ENCODE assay signal across 10 mouse cellular contexts in genomic region chr1:136626756-136627155, GRCm38 (mm10). TPM values are rescaled to one million over a fixed set of nuclear protein-coding genes. Genes with fewer than 3 reads are reported as not detected.
DNase-seq lines count a peak whose midpoint lies in the region; ATAC-seq and TF ChIP-seq lines count a peak whose summit lies in the region.
"Had no signal": no experiment of that assay in that cellular context is flagged by ENCODE, and none has a peak within 500 bp of the region (broad histone marks: within the 10 kb centered on the region; RNA-seq: fewer than 3 reads in every experiment).

No protein-coding gene starts in this region.

- peaks cover 27% of the 10 kb centered on the region for H3K36me3 ChIP-seq in kidney, embryonic 15.5 days
- peaks cover 17% of the 10 kb centered on the region for H3K36me3 ChIP-seq in kidney, embryonic 16.5 days (ENCODE audit: insufficient read depth, low read length)
- peaks cover 19% of the 10 kb centered on the region for H3K36me3 ChIP-seq in forebrain, embryonic 14.5 days (ENCODE audit: control insufficient read depth, insufficient read depth, low read length)
- peaks cover 30% of the 10 kb centered on the region for H3K36me3 ChIP-seq in midbrain, embryonic 13.5 days

- POLR2A ChIA-PET in Patski (lab: Charles Lee) = no interaction called here

- no peak overlapping the region for H3K27ac ChIP-seq in kidney, embryonic 15.5 days
- no peak overlapping the region for H3K27ac ChIP-seq in kidney, embryonic 16.5 days (ENCODE audit: low read length)
- no peak overlapping the region for H3K27ac ChIP-seq in forebrain, embryonic 14.5 days (ENCODE audit: low read depth, low read length)
- no peak overlapping the region for H3K27ac ChIP-seq in midbrain, embryonic 13.5 days
- H3K27ac ChIP-seq: limb, embryonic 15.5 days had no signal

- CTCF ChIA-PET in Patski (lab: Charles Lee) = interaction anchor here (0.6 kb wide), 1 partner anchor 52 kb away, joined by 3 read pairs; no protein-coding TSS in a partner anchor

- intact Hi-C loops in gastrocnemius, postnatal 14 days (cut with DNase I; ENCODE audit: low total_unique reads) = no loop called here

- in situ Hi-C loops in Patski (cut with MboI; ENCODE audit: low pct_unique_long_range_greater_than_20kb) = loop anchor here (5.0 kb wide), 1 partner anchor 61 kb away; no protein-coding TSS in a partner anchor

- H3K4me1 ChIP-seq in kidney, embryonic 15.5 days = peaks cover 34% of the 10 kb centered on the region
- peaks cover 31% of the 10 kb centered on the region for H3K4me1 ChIP-seq in kidney, embryonic 16.5 days (ENCODE audit: insufficient read depth, low read length)
- H3K4me1 ChIP-seq in forebrain, embryonic 14.5 days (ENCODE audit: control insufficient read depth, insufficient read depth, low read length) = peaks cover 29% of the 10 kb centered on the region
- H3K4me1 ChIP-seq in midbrain, embryonic 13.5 days (replicated peaks) = peaks cover 46% of the 10 kb centered on the region

- no peak overlapping the region for H3K9ac ChIP-seq in kidney, embryonic 15.5 days
- no peak overlapping the region for H3K9ac ChIP-seq in kidney, embryonic 16.5 days (replicated peaks; ENCODE audit: low read length)
- no peak overlapping the region for H3K9ac ChIP-seq in forebrain, embryonic 14.5 days (ENCODE audit: low read length)
- H3K9ac ChIP-seq in midbrain, embryonic 13.5 days (replicated peaks) = no peak overlapping the region
- H3K9ac ChIP-seq: limb, embryonic 15.5 days had no signal

- DNase-seq in Patski (ENCODE audit: low read depth, low spot score) = no peak
- no peak for DNase-seq in forebrain, embryonic 14.5 days (ENCODE audit: low spot score)
- no peak for DNase-seq in gastrocnemius, postnatal 14 days
- no peak for DNase-seq in ovary, postnatal 10 days (ENCODE audit: low spot score)
- DNase-seq in embryo, embryonic 11 days = no peak

- no peaks in the 10 kb centered on the region for H3K27me3 ChIP-seq in kidney, embryonic 15.5 days
- no peaks in the 10 kb centered on the region for H3K27me3 ChIP-seq in kidney, embryonic 16.5 days (ENCODE audit: insufficient read depth, low read length)
- no peaks in the 10 kb centered on the region for H3K27me3 ChIP-seq in Patski
- H3K27me3 ChIP-seq in forebrain, embryonic 14.5 days (replicated peaks; ENCODE audit: control insufficient read depth, insufficient read depth, low read length) = no peaks in the 10 kb centered on the region
- H3K27me3 ChIP-seq in midbrain, embryonic 13.5 days = no peaks in the 10 kb centered on the region
- H3K27me3 ChIP-seq: limb, embryonic 15.5 days had no signal

- ATAC-seq in kidney, embryonic 15.5 days (replicated peaks; ENCODE audit: low FRiP score) = no peak
- no peak for ATAC-seq in kidney, embryonic 16.5 days (ENCODE audit: low FRiP score, low TSS enrichment)
- no peak for ATAC-seq in Patski
- no peak for ATAC-seq in forebrain, embryonic 14.5 days
- no peak for ATAC-seq in midbrain, embryonic 13.5 days
- ATAC-seq: CD4-positive, CD25-positive, alpha-beta regulatory T cell, adult 4 months had no signal

- no peak overlapping the region for H3K4me2 ChIP-seq in kidney, embryonic 15.5 days
- H3K4me2 ChIP-seq in kidney, embryonic 16.5 days (replicated peaks; ENCODE audit: low read depth, low read length) = no peak overlapping the region
- H3K4me2 ChIP-seq in forebrain, embryonic 14.5 days (ENCODE audit: low read length) = peak overlapping the region; percentile 79; the same call in 1 of the 2 replicates
- peak overlapping the region; percentile 95 for H3K4me2 ChIP-seq in midbrain, embryonic 13.5 days (replicated peaks)

- H3K4me3 ChIP-seq in kidney, embryonic 15.5 days (replicated peaks) = 0 out of 2 replicates have a peak overlapping the region, but pooled peaks have one; percentile 4
- H3K4me3 ChIP-seq in kidney, embryonic 16.5 days (ENCODE audit: low read length) = no peak overlapping the region
- H3K4me3 ChIP-seq in forebrain, embryonic 14.5 days (ENCODE audit: low read depth, low read length) = no peak overlapping the region
- H3K4me3 ChIP-seq in midbrain, embryonic 13.5 days (replicated peaks) = 0 out of 2 replicates have a peak overlapping the region, but pooled peaks have one; percentile 93

- no peaks in the 10 kb centered on the region for H3K9me3 ChIP-seq in kidney, embryonic 15.5 days (replicated peaks)
- H3K9me3 ChIP-seq in kidney, embryonic 16.5 days (ENCODE audit: low read length) = no peaks in the 10 kb centered on the region
- no peaks in the 10 kb centered on the region for H3K9me3 ChIP-seq in forebrain, embryonic 14.5 days (replicated peaks; ENCODE audit: control insufficient read depth, low read length)
- H3K9me3 ChIP-seq in midbrain, embryonic 13.5 days = no peaks in the 10 kb centered on the region
- H3K9me3 ChIP-seq: limb, embryonic 15.5 days had no signal

- 89% methylated on average over 5 of the region's 5 CpGs for WGBS in kidney, embryonic 15.5 days
- 94% methylated on average over 5 of the region's 5 CpGs for WGBS in kidney, embryonic 16.5 days
- WGBS in forebrain, embryonic 14.5 days = 90% methylated on average over 5 of the region's 5 CpGs
- 90% methylated on average over 5 of the region's 5 CpGs for WGBS in midbrain, embryonic 13.5 days

- peak; percentile 6 for TF ChIP-seq CTCF in Patski (IDR thresholded peaks at IDR 0.05)

RNA-seq across cellular contexts. Expression of gene Zfp281, which starts 2.1 kb away (rescaled TPM):
- polyA plus RNA-seq in kidney, embryonic 15.5 days (2015; fragmentation: Nextera tagmentation; extraction: Ambion mirVana) = 23.0 and 23.1 TPM in 2 replicates
- polyA plus RNA-seq in kidney, embryonic 16.5 days (2015; fragmentation: Nextera tagmentation; extraction: Ambion mirVana) = 19.5 and 20.8 TPM in 2 replicates
- polyA plus RNA-seq in Patski (2021) = 32.1 TPM
- polyA plus RNA-seq in forebrain, embryonic 14.5 days (2014; fragmentation: Nextera tagmentation; extraction: Ambion mirVana) = 26.7 and 28.4 TPM in 2 replicates
- 29.2 and 30.2 TPM in 2 replicates for polyA plus RNA-seq in midbrain, embryonic 13.5 days (2015; fragmentation: Nextera tagmentation; extraction: Ambion mirVana)
- 1 to 10 TPM; 7.7 to 7.9 TPM for total RNA-seq in gastrocnemius, postnatal 14 days (2021)

Comparison
In these comparisons a context has a peak if more than half of its experiments do, and no peak if none do; other contexts are left out.
1. H3K4me3 ChIP-seq: peak in kidney, embryonic 15.5 days (single experiment) and midbrain, embryonic 13.5 days (single experiment); none in kidney, embryonic 16.5 days (single experiment) and forebrain, embryonic 14.5 days (single experiment).
2. H3K4me2 ChIP-seq: peak in forebrain, embryonic 14.5 days (single experiment) and midbrain, embryonic 13.5 days (single experiment); none in kidney, embryonic 15.5 days (single experiment) and kidney, embryonic 16.5 days (single experiment).